Comparison of ENCODE assay signal across 22 mouse cellular contexts in genomic region chr2:45586588-45587200, GRCm38 (mm10).
DNase-seq lines count a peak whose midpoint lies in the region; ATAC-seq and TF ChIP-seq lines count a peak whose summit lies in the region.
"Had no signal": no experiment of that assay in that cellular context is flagged by ENCODE, and none has a peak within 500 bp of the region (broad histone marks: within the 10 kb centered on the region; RNA-seq: fewer than 3 reads in every experiment).

No protein-coding gene starts in this region.

- H3K36me3 ChIP-seq in embryonic facial prominence, embryonic 11.5 days (replicated peaks; ENCODE audit: control insufficient read depth, insufficient read depth, low read depth, low read length): no peaks in the 10 kb centered on the region
- no peaks in the 10 kb centered on the region for H3K36me3 ChIP-seq in embryonic facial prominence, embryonic 10.5 days (replicated peaks)
- no peaks in the 10 kb centered on the region for H3K36me3 ChIP-seq in lung, embryonic 14.5 days (ENCODE audit: insufficient read depth)
- H3K36me3 ChIP-seq: heart, embryonic 15.5 days; midbrain, embryonic 13.5 days had no signal

- H3K9ac ChIP-seq in embryonic facial prominence, embryonic 11.5 days (replicated peaks; ENCODE audit: low read length): no peak overlapping the region
- H3K9ac ChIP-seq in lung, embryonic 14.5 days: no peak overlapping the region
- H3K9ac ChIP-seq: forebrain, postnatal 0 days; heart, embryonic 15.5 days; midbrain, embryonic 13.5 days had no signal

- DNase-seq in embryonic facial prominence, embryonic 11.5 days (ENCODE audit: low spot score): peak; percentile 48
- DNase-seq in embryonic facial prominence, embryonic 10.5 days (ENCODE audit: low spot score): no peak
- DNase-seq in lung, embryonic 14.5 days: peak; percentile 42
- DNase-seq in lung, postnatal 36 days: no peak
- DNase-seq in NIH3T3 (ENCODE audit: low read depth): peak; percentile 71
- DNase-seq in gonadal fat pad, adult 2 months (ENCODE audit: low read depth): peak; percentile 44
- DNase-seq in right cerebral cortex, postnatal 36 days (ENCODE audit: low spot score in 2 of 2): no peak
- DNase-seq: adrenal gland, postnatal 14 days; cerebellum, adult 8-10 months; forebrain, postnatal 0 days; gastrocnemius, postnatal 10 days; heart, adult 2 months; kidney, adult 8-10 months; liver; lung, postnatal 10 days had no signal

- TF ChIP-seq CTCF in lung, embryonic 14.5 days (IDR thresholded peaks at IDR 0.05; ENCODE audit: low read depth): no peak

- H3K27me3 ChIP-seq in embryonic facial prominence, embryonic 11.5 days (ENCODE audit: control insufficient read depth, insufficient read depth, low read length): no peaks in the 10 kb centered on the region
- H3K27me3 ChIP-seq in embryonic facial prominence, embryonic 10.5 days (replicated peaks; ENCODE audit: low read depth, poor library complexity, severe bottlenecking): no peaks in the 10 kb centered on the region
- no peaks in the 10 kb centered on the region for H3K27me3 ChIP-seq in lung, embryonic 14.5 days (ENCODE audit: insufficient read depth, low read length)
- H3K27me3 ChIP-seq: heart, embryonic 15.5 days; midbrain, embryonic 13.5 days; Patski had no signal

- no peaks in the 10 kb centered on the region for H3K9me3 ChIP-seq in embryonic facial prominence, embryonic 11.5 days (replicated peaks; ENCODE audit: control insufficient read depth, low read length)
- H3K9me3 ChIP-seq in embryonic facial prominence, embryonic 10.5 days: no peaks in the 10 kb centered on the region
- no peaks in the 10 kb centered on the region for H3K9me3 ChIP-seq in lung, embryonic 14.5 days (ENCODE audit: low read depth, low read length)
- H3K9me3 ChIP-seq: heart, embryonic 15.5 days; midbrain, embryonic 13.5 days had no signal

- 59% methylated on average over 1 of the region's 1 CpGs for WGBS in embryonic facial prominence, embryonic 11.5 days
- 65% methylated on average over 1 of the region's 1 CpGs for WGBS in embryonic facial prominence, embryonic 10.5 days
- WGBS in lung, embryonic 14.5 days: 33% methylated on average over 1 of the region's 1 CpGs

- H3K4me1 ChIP-seq in embryonic facial prominence, embryonic 11.5 days (ENCODE audit: control insufficient read depth, insufficient read depth, low read length): no peaks in the 10 kb centered on the region
- H3K4me1 ChIP-seq in embryonic facial prominence, embryonic 10.5 days: peaks cover 9% of the 10 kb centered on the region
- H3K4me1 ChIP-seq in lung, embryonic 14.5 days (ENCODE audit: insufficient read depth): no peaks in the 10 kb centered on the region
- H3K4me1 ChIP-seq: midbrain, embryonic 13.5 days had no signal

- no peak for ATAC-seq in embryonic facial prominence, embryonic 11.5 days (replicated peaks; ENCODE audit: insufficient number of reproducible peaks, low FRiP score, low TSS enrichment, low read depth)
- no peak; the same call in 1 of the 2 replicates for ATAC-seq in lung, embryonic 14.5 days (ENCODE audit: insufficient read depth)
- ATAC-seq in megakaryocyte progenitor cell, adult 5-6 weeks (replicated peaks; ENCODE audit: poor library complexity): no peak
- ATAC-seq: activated CD4-positive, CD25-positive, alpha-beta regulatory T cell, adult 4 months; forebrain, postnatal 0 days; hindbrain, postnatal 0 days; midbrain, embryonic 13.5 days; Patski had no signal

- no peak overlapping the region for H3K27ac ChIP-seq in embryonic facial prominence, embryonic 11.5 days (replicated peaks; ENCODE audit: low read depth, low read length)
- no peak overlapping the region for H3K27ac ChIP-seq in embryonic facial prominence, embryonic 10.5 days (replicated peaks)
- H3K27ac ChIP-seq in lung, embryonic 14.5 days (ENCODE audit: low read depth): no peak overlapping the region
- H3K27ac ChIP-seq: heart, adult 2 months; heart, embryonic 15.5 days; hindbrain, postnatal 0 days; midbrain, embryonic 13.5 days had no signal

- no peak overlapping the region for H3K4me2 ChIP-seq in embryonic facial prominence, embryonic 11.5 days (ENCODE audit: low read depth, low read length)
- H3K4me2 ChIP-seq in lung, embryonic 14.5 days: no peak overlapping the region
- H3K4me2 ChIP-seq: heart, embryonic 15.5 days; midbrain, embryonic 13.5 days had no signal

- no peak overlapping the region for H3K4me3 ChIP-seq in embryonic facial prominence, embryonic 11.5 days (ENCODE audit: low read depth, low read length)
- no peak overlapping the region for H3K4me3 ChIP-seq in embryonic facial prominence, embryonic 10.5 days
- no peak overlapping the region for H3K4me3 ChIP-seq in lung, embryonic 14.5 days (ENCODE audit: low read depth, low read length)
- H3K4me3 ChIP-seq: erythroblast, embryonic 14.5 days; heart, adult 2 months; heart, embryonic 15.5 days; midbrain, embryonic 13.5 days had no signal

Comparison
In these comparisons a context has a peak if more than half of its experiments do, and no peak if none do; other contexts are left out.
1. DNase-seq: peak in embryonic facial prominence, embryonic 11.5 days (single experiment), lung, embryonic 14.5 days (single experiment), NIH3T3 (single experiment) and gonadal fat pad, adult 2 months (single experiment); none in embryonic facial prominence, embryonic 10.5 days (single experiment), lung, postnatal 36 days (single experiment) and right cerebral cortex, postnatal 36 days (0 of 2).